In genomic region chr2:166581881-166582583, GRCm38 (mm10) we compare ENCODE assay signal across 13 mouse cellular contexts.
A peak's percentile ranks its signal among the peaks of the same experiment; 100 is the strongest.
DNase-seq lines count a peak whose midpoint lies in the region.
"Had no signal": no experiment of that assay in that cellular context is flagged by ENCODE, and none has a peak within 500 bp of the region (broad histone marks: within the 10 kb centered on the region; RNA-seq: fewer than 3 reads in every experiment).

No protein-coding gene starts in this region.

- intact Hi-C loops in left cerebral cortex, postnatal 14 days (cut with DNase I) = no loop called here
- intact Hi-C loops in left cerebral cortex, postnatal 4 days (cut with DNase I) = no loop called here
- intact Hi-C loops in heart, postnatal 25 days (cut with DNase I) = no loop called here

- peak; percentile 51 to 83 for DNase-seq in left cerebral cortex, postnatal 14 days (ENCODE audit: low spot score in 2 of 2)
- DNase-seq in left cerebral cortex, postnatal 4 days = no peak
- DNase-seq in adrenal gland, adult 18-20 months (ENCODE audit: low spot score in 2 of 2) = peak; percentile 56 to 74
- DNase-seq in adrenal gland, postnatal 36 days = peak; percentile 90 to 94
- peak; percentile 39 for DNase-seq in right cerebral cortex, postnatal 14 days
- DNase-seq in heart, postnatal 25 days (ENCODE audit: low spot score) = no peak
- DNase-seq in urinary bladder, adult 2 months (ENCODE audit: low spot score) = no peak
- no peak for DNase-seq in urinary bladder, postnatal 10 days (ENCODE audit: low spot score)
- DNase-seq: cerebellum, postnatal 10 days; heart, adult 18-20 months; kidney, adult 18-20 months; kidney, postnatal 14 days; thymus, postnatal 36 days had no signal

Comparison
In these comparisons a context has a peak if more than half of its experiments do, and no peak if none do; other contexts are left out.
1. DNase-seq: peak in left cerebral cortex, postnatal 14 days (2 of 2), adrenal gland, adult 18-20 months (2 of 2), adrenal gland, postnatal 36 days (2 of 2) and right cerebral cortex, postnatal 14 days (single experiment); none in left cerebral cortex, postnatal 4 days (single experiment), heart, postnatal 25 days (single experiment), urinary bladder, adult 2 months (single experiment) and urinary bladder, postnatal 10 days (single experiment).